Mouse (Mus musculus): ENCODE data around the gene Insl5.

DNA sequence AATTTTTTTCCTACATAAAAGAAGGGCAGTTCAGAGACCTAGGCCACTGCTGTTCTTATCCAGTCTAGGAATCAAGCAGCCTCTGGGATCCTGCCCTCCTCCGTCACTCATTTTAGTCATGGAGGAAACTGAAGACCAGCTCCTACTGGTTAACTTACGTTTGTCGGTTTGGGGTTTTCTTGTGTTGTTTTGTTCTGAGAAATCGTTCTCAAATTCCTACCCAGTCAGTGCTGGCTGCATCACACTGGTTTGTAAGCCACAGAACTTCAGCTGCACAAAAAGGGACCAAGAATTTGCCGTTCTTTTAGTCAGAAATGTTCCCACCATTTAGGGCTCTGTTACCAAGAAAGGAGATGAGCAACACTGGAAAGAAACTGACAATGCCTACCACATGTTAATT, 37.3 kb downstream of the Insl5 start:
- no peak for TF ChIP-seq HCFC1 (IDR thresholded peaks at IDR 0.05; ENCODE audit: borderline replicate concordance, insufficient read depth, low read length)
- TF ChIP-seq MAFK (IDR thresholded peaks at IDR 0.05; ENCODE audit: insufficient read depth, low read depth, low read length): no peak
- TF ChIP-seq CHD2 (IDR thresholded peaks at IDR 0.05; ENCODE audit: low read depth, low read length): no peak
- TF ChIP-seq ZNF384 (IDR thresholded peaks at IDR 0.05; ENCODE audit: low read depth, low read length): no peak
- TF ChIP-seq ZC3H11A (IDR thresholded peaks at IDR 0.05; ENCODE audit: borderline replicate concordance, low read depth, low read length): no peak

All from ES-E14 (cell line).